Mouse (Mus musculus) cerebellum, postnatal 10 days (tissue): Measurements from ENCODE around the gene Ly6g6f.

Experiments used
- DNase-seq, 2 experiments: peaks; one replicate each; pipeline ENCODE4 v3.0.0; 2021; ENCODE audit warnings: mixed read lengths in 2 of 2

Gene Ly6g6f

GRCm38 (mm10) chr17:35077786-35078233 lies 7.6 kb downstream of the Ly6g6f start, which contains the start of gene Ly6g6d:
Ly6g6d (minus strand) TSS chr17:35078065.
- peak in 1 of 2 experiments; percentile 49 for DNase-seq

- no peak for DNase-seq
Measured at GRCm38 (mm10) chr17:35077285-35077684, 8.1 kb downstream of the Ly6g6f start.

GRCm38 (mm10) chr17:35076507-35077176 lies 8.8 kb downstream of the Ly6g6f start, which contains the start of gene Ly6g6e:
Ly6g6e (plus strand) TSS chr17:35076902.
- DNase-seq, result no peak

GRCm38 (mm10) chr17:35074097-35074496 lies 11.3 kb downstream of the Ly6g6f start:
- peak; percentile 80 to 85 for DNase-seq

- DNase-seq, result peak; percentile 43 to 46
Measured at GRCm38 (mm10) chr17:35071454-35071853, 14.0 kb downstream of the Ly6g6f start.

GRCm38 (mm10) chr17:35070556-35071229 lies 14.7 kb downstream of the Ly6g6f start:
- peak; percentile 86 to 89 for DNase-seq

GRCm38 (mm10) chr17:35068213-35068914 lies 17.0 kb downstream of the Ly6g6f start:
- DNase-seq, result peak in 1 of 2 experiments; percentile 47

GRCm38 (mm10) chr17:35066084-35066483 lies 19.3 kb downstream of the Ly6g6f start, which contains the start of gene Mpig6b:
Mpig6b (minus strand) TSS chr17:35066184.
- DNase-seq, result peak in 1 of 2 experiments; percentile 12

- peak; percentile 51 to 55 for DNase-seq
Measured at GRCm38 (mm10) chr17:35064951-35065947, 20.2 kb downstream of the Ly6g6f start, which contains the start of gene Ly6g6c. Ly6g6c (plus strand) TSS chr17:35065388.

GRCm38 (mm10) chr17:35064378-35064877 lies 21.0 kb downstream of the Ly6g6f start:
- DNase-seq, result peak; percentile 82 to 85

GRCm38 (mm10) chr17:35063466-35063865 lies 21.9 kb downstream of the Ly6g6f start:
- peak; percentile 82 to 88 for DNase-seq

- DNase-seq, result no peak
Measured at GRCm38 (mm10) chr17:35061299-35061698, 24.1 kb downstream of the Ly6g6f start.

- DNase-seq, result peak; percentile 51 to 63
Measured at GRCm38 (mm10) chr17:35060737-35061297, 24.6 kb downstream of the Ly6g6f start.

GRCm38 (mm10) chr17:35060071-35060470 lies 25.3 kb downstream of the Ly6g6f start:
- DNase-seq, result peak in 1 of 2 experiments; percentile 54

- peak; percentile 97 to 98 for DNase-seq
Measured at GRCm38 (mm10) chr17:35058911-35059892, 26.2 kb downstream of the Ly6g6f start, which contains the start of gene Ddah2. Ddah2 (plus strand) TSS chr17:35059035.

- DNase-seq, result peak in 1 of 2 experiments; percentile 27
Measured at GRCm38 (mm10) chr17:35058316-35058715, 27.1 kb downstream of the Ly6g6f start.

GRCm38 (mm10) chr17:35057090-35057489 lies 28.3 kb downstream of the Ly6g6f start:
- no peak for DNase-seq

- no peak for DNase-seq
Measured at GRCm38 (mm10) chr17:35055691-35056495, 29.5 kb downstream of the Ly6g6f start.

GRCm38 (mm10) chr17:35052271-35052798 lies 33.1 kb downstream of the Ly6g6f start:
- DNase-seq, result no peak
